Mouse (Mus musculus) embryo, embryonic 11.5 days (tissue): ENCODE measurements around the gene Pigv.

Experiments
- DNase-seq: peaks from one replicate; pipeline ENCODE4 v3.0.0-alpha.2; 2012; ENCODE audit warnings: low read depth, low spot score

The Pigv gene

GRCm38 (mm10) chr4:133613867-133614266, 58.6 kb downstream of the Pigv start:
- no peak for DNase-seq

DNA sequence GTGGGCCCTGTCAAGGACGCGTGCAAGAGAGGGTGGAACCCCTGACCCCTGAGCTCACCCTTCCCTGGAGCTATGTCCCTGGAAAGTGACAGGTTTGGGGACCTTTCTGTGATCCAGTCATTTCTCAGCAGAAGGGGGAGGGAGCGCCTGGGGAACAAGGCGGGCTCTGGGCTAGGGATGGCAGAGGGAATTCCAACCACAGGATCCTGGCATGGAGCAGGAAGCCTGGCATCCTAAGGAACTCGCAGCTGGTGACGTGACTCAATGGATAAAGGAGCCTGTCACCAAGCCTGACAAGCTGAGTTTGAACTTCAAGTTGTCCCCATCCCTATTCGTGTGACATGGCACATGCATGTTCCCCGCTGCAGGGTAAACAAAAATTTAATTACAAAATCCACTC, 59.4 kb downstream of the Pigv start:
- DNase-seq: no peak

DNA sequence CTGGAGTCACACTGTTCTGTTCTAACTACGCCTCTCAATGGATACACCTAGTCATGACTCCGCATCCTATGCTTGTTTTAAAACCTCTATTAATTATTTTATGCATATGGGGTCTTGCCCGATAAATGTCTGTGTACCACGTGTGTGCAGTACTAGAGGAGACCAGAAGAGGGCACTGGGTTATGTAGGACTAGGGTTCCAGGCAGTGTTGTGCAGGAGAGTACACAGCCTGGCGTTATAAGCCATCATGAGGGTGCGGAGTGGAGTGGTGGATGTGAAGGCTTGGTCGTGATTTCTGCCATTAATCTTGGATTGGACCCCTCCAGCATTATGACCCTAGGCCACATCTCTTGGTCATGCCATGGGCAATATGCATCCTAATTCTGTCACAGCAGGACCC, 60.0 kb downstream of the Pigv start:
- no peak for DNase-seq

GRCm38 (mm10) chr4:133611815-133612214, 60.6 kb downstream of the Pigv start:
- no peak for DNase-seq
